Mouse (Mus musculus) liver, postnatal 0 days (tissue): ENCODE data around the gene Chka. TPM values are rescaled to one million over a fixed set of nuclear protein-coding genes. Genes with fewer than 3 reads are reported as not detected.

ENCODE experiments used
- ATAC-seq: fragments of 200-750 bp; cut with Nextera tagmentation; 2 replicates; pipeline ENCODE4 v1.8.0; 2017; ENCODE audit warnings: mild to moderate bottlenecking, moderate library complexity
- DNase-seq: peaks from one replicate; pipeline ENCODE4 v3.0.0-alpha.2; 2016
- H3K27ac ChIP-seq: fragments of 300-500 bp; sonication (generic); 2 replicates; pipeline ENCODE4 v1.5.1; 2014; ENCODE audit warnings: antibody characterized with exemption, moderate library complexity, mild to moderate bottlenecking, low read depth
- H3K27me3 ChIP-seq: fragments of 300-500 bp; sonication (generic); 2 replicates; pipeline ENCODE4 v1.6.1; 2014; ENCODE audit warnings: low read length, control low read depth, mixed read lengths; ENCODE audit not compliant: insufficient read depth
- H3K36me3 ChIP-seq: fragments of 300-500 bp; sonication (generic); replicated peaks from 2 replicates; pipeline ENCODE4 v1.6.1; 2014; ENCODE audit warnings: mild to moderate bottlenecking, control low read depth, low read length, moderate library complexity, mixed read lengths; ENCODE audit not compliant: insufficient read depth
- H3K4me1 ChIP-seq: fragments of 300-500 bp; sonication (generic); 2 replicates; pipeline ENCODE4 v1.6.1; 2014; ENCODE audit warnings: antibody characterized with exemption, mild to moderate bottlenecking, control low read depth; ENCODE audit not compliant: insufficient read depth
- H3K4me2 ChIP-seq: fragments of 300-500 bp; sonication (generic); 2 replicates; pipeline ENCODE4 v1.6.1; 2014; ENCODE audit warnings: low read depth, mild to moderate bottlenecking, low read length, moderate library complexity, mixed read lengths
- H3K4me3 ChIP-seq: fragments of 300-500 bp; sonication (generic); 2 replicates; pipeline ENCODE4 v1.5.1; 2014; ENCODE audit warnings: low read depth, low read length
- H3K9ac ChIP-seq: fragments of 300-500 bp; sonication (generic); replicated peaks from 2 replicates; pipeline ENCODE4 v1.6.1; 2014; ENCODE audit warnings: mild to moderate bottlenecking, moderate library complexity
- H3K9me3 ChIP-seq: fragments of 300-500 bp; sonication (generic); 2 replicates; pipeline ENCODE4 v1.6.1; 2016; ENCODE audit warnings: mild to moderate bottlenecking, control low read depth, low read length, mixed read lengths
- CTCF ChIP-seq: sonication (generic); IDR thresholded peaks from 2 replicates; pipeline ENCODE4 v1.5.1; 2016; ENCODE audit warnings: antibody characterized with exemption, low read depth
- EP300 ChIP-seq: IDR thresholded peaks from 2 replicates; pipeline ENCODE4 v1.6.1; 2016; ENCODE audit warnings: antibody characterized with exemption, low read depth, mild to moderate bottlenecking
- WGBS: fragments of 180-500 bp; shearing (Covaris S2); extraction: QIAGEN DNeasy Blood & Tissue Kit; methylation state at CpG from one replicate; pipeline ENCODE4 v1.1.7; 2014; ENCODE audit not compliant: insufficient replicate concordance; 5-methylcytosine and 5-hydroxymethylcytosine counted together
- polyA plus RNA-seq: library from polyadenylated mRNA; unstranded; fragments of >200 nt; fragmentation: Nextera tagmentation; extraction: Ambion mirVana; gene quantifications from 2 replicates; pipeline ENCODE4 v1.2.1, GENCODE M21; 2015

Gene Chka
- polyA plus RNA-seq, 1 experiment from 2014 or later, result 24.8 TPM

- Histone ChIP-seq H3K4me2 (no peak overlapping the region), H3K27me3 (no peaks in the 10 kb centered on the region), H3K4me3 (no peak overlapping the region), H3K27ac (no peak overlapping the region), H3K36me3 (peaks cover 12% of the 10 kb centered on the region), H3K9me3 (no peaks in the 10 kb centered on the region), H3K9ac (no peak overlapping the region), H3K4me1 (peaks cover 13% of the 10 kb centered on the region)
- TF ChIP-seq EP300 (no peak), CTCF (no peak)
- DNase-seq, result no peak
- WGBS, result 61% methylated on average over 2 of the region's 2 CpGs
- no peak for ATAC-seq
Observed at GRCm38 (mm10) chr19:3819899-3820444, 31.6 kb upstream of the Chka start.

- Histone ChIP-seq H3K36me3 (no peaks in the 10 kb centered on the region), H3K4me2 (no peak overlapping the region), H3K9ac (no peak overlapping the region), H3K27me3 (no peaks in the 10 kb centered on the region), H3K4me1 (peaks cover 8% of the 10 kb centered on the region; the same call in 1 of the 2 replicates), H3K9me3 (no peaks in the 10 kb centered on the region), H3K27ac (no peak overlapping the region), H3K4me3 (no peak overlapping the region)
- ATAC-seq (no peak), DNase-seq (no peak)
- TF ChIP-seq EP300 (no peak), CTCF (no peak)
Observed at GRCm38 (mm10) chr19:3825044-3825443, 26.5 kb upstream of the Chka start.

- Histone ChIP-seq H3K4me2 (no peak overlapping the region), H3K27ac (no peak overlapping the region), H3K27me3 (no peaks in the 10 kb centered on the region), H3K36me3 (no peaks in the 10 kb centered on the region), H3K4me1 (peaks cover 19% of the 10 kb centered on the region), H3K9me3 (no peaks in the 10 kb centered on the region), H3K4me3 (no peak overlapping the region), H3K9ac (no peak overlapping the region)
- ATAC-seq (no peak), DNase-seq (no peak)
- no peak for TF ChIP-seq CTCF
- TF ChIP-seq EP300, result no peak
- WGBS, result 78% methylated on average over 3 of the region's 3 CpGs
Observed at GRCm38 (mm10) chr19:3829863-3830262, 21.7 kb upstream of the Chka start.

- TF ChIP-seq CTCF (no peak), EP300 (no peak)
- H3K27ac ChIP-seq, result peak overlapping the region; percentile 69
Observed at GRCm38 (mm10) chr19:3831716-3832115, 19.9 kb upstream of the Chka start.

GRCm38 (mm10) chr19:3832851-3833353, 18.7 kb upstream of the Chka start:
- peak overlapping the region; percentile 42; the same call in 1 of the 2 replicates for H3K4me2 ChIP-seq
- 21% methylated on average over 4 of the region's 4 CpGs for WGBS

More at GRCm38 (mm10) chr19:3831716-3832115, 19.9 kb upstream of the Chka start:
- no peaks in the 10 kb centered on the region for H3K36me3 ChIP-seq
- no peak overlapping the region for H3K4me3 ChIP-seq
- 50% methylated on average over 8 of the region's 8 CpGs for WGBS
- peaks cover 19% of the 10 kb centered on the region for H3K4me1 ChIP-seq
- no peaks in the 10 kb centered on the region for H3K27me3 ChIP-seq
- no peak overlapping the region; the same call in 1 of the 2 replicates for H3K9ac ChIP-seq
- peak; percentile 52 for DNase-seq
- peak; percentile 18 for ATAC-seq
- no peaks in the 10 kb centered on the region for H3K9me3 ChIP-seq
- H3K4me2 ChIP-seq, result no peak overlapping the region

GRCm38 (mm10) chr19:3834301-3834700, 17.3 kb upstream of the Chka start:
- WGBS, result 69% methylated on average over 7 of the region's 7 CpGs

More at GRCm38 (mm10) chr19:3832851-3833353, 18.7 kb upstream of the Chka start:
- DNase-seq, result peak; percentile 78
- H3K27ac ChIP-seq, result peak overlapping the region; percentile 76
- H3K4me1 ChIP-seq, result peaks cover 19% of the 10 kb centered on the region
- H3K4me3 ChIP-seq, result no peak overlapping the region
- TF ChIP-seq EP300 (peak; percentile 87), CTCF (no peak)
- H3K9me3 ChIP-seq, result no peaks in the 10 kb centered on the region
- no peaks in the 10 kb centered on the region for H3K27me3 ChIP-seq
- ATAC-seq, result peak; percentile 91
- no peak overlapping the region for H3K9ac ChIP-seq
- H3K36me3 ChIP-seq, result no peaks in the 10 kb centered on the region

GRCm38 (mm10) chr19:3836791-3837190, 14.8 kb upstream of the Chka start:
- no peak overlapping the region for H3K27ac ChIP-seq
- no peak overlapping the region for H3K4me3 ChIP-seq
- H3K27me3 ChIP-seq, result no peaks in the 10 kb centered on the region
- no peaks in the 10 kb centered on the region for H3K9me3 ChIP-seq
- H3K4me2 ChIP-seq, result no peak overlapping the region
- WGBS, result 77% methylated on average over 9 of the region's 9 CpGs
- ATAC-seq (no peak), DNase-seq (no peak)
- H3K4me1 ChIP-seq, result peaks cover 21% of the 10 kb centered on the region
- TF ChIP-seq CTCF, result no peak
- TF ChIP-seq EP300, result no peak
- no peak overlapping the region for H3K9ac ChIP-seq
- H3K36me3 ChIP-seq, result no peaks in the 10 kb centered on the region

More at GRCm38 (mm10) chr19:3834301-3834700, 17.3 kb upstream of the Chka start:
- H3K9ac ChIP-seq, result no peak overlapping the region
- no peaks in the 10 kb centered on the region for H3K36me3 ChIP-seq
- TF ChIP-seq EP300 (no peak), CTCF (no peak)
- H3K4me1 ChIP-seq, result peaks cover 19% of the 10 kb centered on the region
- peak overlapping the region; percentile 76 for H3K27ac ChIP-seq
- H3K9me3 ChIP-seq, result no peaks in the 10 kb centered on the region
- peak; percentile 40 for DNase-seq
- peak overlapping the region; percentile 42; the same call in 1 of the 2 replicates for H3K4me2 ChIP-seq
- peak; percentile 30; the same call in 1 of the 2 replicates for ATAC-seq
- no peaks in the 10 kb centered on the region for H3K27me3 ChIP-seq
- H3K4me3 ChIP-seq, result no peak overlapping the region
